Mouse (Mus musculus): ENCODE data around the gene Nsfl1c.
A peak's percentile ranks its signal among the peaks of the same experiment; 100 is the strongest.
"Not testable (repeated sequence)": the region's sequence is repeated elsewhere in the genome, so short reads cannot be mapped to it uniquely, and the experiment has no call there.

The Nsfl1c gene

GRCm38 (mm10) chr2:151494035-151494803 is at the start of gene Nsfl1c:
Gene Nsfl1c, plus strand, starts transcription at chr2:151494182.
- peak; percentile 93 to 94 for DNase-seq

DNA sequence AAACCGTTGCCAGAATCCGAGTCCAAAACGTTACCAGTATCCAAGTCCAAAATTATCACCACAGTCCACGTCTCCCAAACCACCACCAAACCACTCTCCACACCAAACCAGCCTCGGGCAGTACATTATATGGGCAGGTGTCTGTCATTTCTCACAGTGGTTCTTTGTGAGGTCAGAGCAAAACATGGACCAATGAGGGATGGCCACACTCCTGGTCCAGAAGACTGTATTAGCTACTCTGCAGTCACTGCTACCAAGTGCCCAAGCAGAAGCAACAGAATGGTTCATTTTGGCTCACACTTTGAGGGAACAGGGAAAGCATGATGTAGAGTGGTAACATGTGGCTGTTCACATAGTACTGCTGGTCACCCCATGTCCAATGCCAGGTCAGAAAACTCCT is 17.9 kb upstream of the Nsfl1c start, which contains the start of gene 4921509C19Rik:
Gene 4921509C19Rik, minus strand, starts transcription at position 101 of the 400 bp plus-strand sequence.
- DNase-seq: not testable (repeated sequence)

DNA sequence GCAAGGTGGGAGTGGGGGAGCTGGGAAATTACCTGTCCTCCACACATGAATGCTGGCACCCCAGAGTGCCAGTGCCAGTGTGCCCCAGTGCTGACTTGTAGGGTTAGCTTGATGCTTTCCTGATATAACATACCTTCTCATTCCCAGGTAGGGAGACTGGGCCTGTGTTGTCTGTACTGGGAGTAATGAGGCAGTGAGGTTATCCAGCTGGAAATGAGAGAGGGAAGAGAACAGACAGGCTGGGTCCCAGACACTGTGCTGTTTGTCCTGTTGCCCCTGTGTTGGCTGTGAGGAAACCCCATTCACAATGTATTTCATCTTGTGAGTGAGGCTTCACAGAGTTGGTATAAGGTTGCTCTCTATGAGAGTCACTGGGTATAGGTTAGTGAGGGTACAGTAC is 7.5 kb upstream of the Nsfl1c start:
- DNase-seq: no peak

GRCm38 (mm10) chr2:151498358-151498757 is 4.4 kb downstream of the Nsfl1c start:
- no peak for DNase-seq

DNA sequence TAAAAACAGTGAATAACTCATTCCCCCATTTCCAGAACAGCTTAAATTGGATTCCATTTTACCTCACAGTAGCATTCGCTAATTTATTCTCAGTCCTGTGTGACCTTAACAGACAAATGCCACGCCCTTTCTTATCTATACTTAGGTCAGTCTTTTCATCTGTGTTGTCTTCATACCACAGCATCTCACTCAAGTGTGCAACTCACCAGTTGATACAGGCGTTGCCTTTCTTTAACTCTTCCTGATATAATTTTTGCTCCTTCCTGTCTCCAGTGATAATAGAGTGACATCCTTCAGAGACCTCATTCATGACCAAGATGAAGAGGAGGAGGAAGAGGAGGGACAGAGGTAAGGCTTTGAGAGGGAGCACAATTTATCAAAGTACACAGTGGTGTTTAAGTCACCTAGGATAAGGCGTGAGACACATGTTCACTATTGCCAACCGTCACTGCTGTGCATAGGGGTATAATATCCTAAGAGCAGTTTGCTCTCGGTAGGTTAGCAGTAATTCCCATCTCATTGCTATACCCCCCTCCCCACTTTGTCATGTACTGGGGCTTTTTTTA is 6.5 kb downstream of the Nsfl1c start:
- DNase-seq: no peak

- no peak for DNase-seq
Measured at GRCm38 (mm10) chr2:151504226-151504625, 10.2 kb downstream of the Nsfl1c start.

- DNase-seq: peak; percentile 42 to 51
Measured at GRCm38 (mm10) chr2:151512199-151512598, 18.2 kb downstream of the Nsfl1c start.

- peak in 1 of 2 experiments; percentile 18 for DNase-seq
Measured at GRCm38 (mm10) chr2:151513525-151514285, 19.7 kb downstream of the Nsfl1c start.

DNA sequence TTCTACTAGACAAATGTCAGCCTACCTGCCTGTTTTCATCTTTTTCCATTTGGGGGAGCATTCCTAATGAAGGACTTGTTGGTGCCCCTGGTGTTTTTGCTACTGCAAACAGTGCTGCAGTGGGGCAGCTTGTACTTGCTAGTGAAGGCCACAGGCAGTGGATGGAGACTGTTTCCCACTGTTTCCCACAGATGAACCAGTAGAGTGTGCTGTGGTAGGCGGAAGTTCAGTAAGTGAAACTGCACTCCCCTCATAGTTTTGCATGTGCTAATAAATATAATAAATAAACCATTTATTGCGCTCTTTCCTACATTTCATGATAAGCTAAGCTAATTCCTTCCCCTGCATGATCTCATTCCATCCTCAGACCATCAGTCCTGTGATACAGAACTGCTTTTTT is 25.0 kb downstream of the Nsfl1c start:
- no peak for DNase-seq

DNA sequence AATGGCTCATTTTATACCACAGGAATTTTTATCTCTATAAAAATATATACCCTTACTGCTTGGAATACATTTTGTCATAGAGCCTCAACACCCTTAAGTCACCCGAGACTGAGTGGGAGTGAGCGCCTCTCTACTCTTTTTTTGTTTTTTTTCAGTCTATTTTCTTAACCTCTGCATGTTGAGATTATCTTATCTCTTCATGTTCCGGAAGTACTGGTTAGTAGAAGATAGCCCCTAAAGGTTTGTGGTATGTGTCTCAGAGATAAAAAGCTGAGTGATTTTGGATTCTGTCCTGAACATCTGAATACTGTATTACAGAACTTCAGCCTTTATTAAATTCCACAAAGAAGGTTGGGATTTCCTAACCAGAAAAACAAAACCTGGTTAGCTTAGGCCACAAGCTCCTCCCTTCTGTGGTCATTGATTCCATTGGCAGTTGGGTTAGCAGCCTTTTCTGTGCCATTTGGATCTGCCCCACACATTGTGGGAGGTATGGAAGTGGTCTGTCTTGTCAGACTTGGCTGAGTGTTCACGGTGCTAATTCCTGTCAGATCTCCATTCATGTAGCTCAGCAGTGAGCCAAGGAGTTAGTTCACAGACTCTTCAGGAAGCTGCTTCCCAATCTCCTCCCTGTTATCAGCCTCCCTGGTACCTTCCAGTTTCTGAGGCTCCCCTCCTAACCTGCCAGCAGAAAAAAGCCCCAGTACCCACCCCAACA is 30.5 kb downstream of the Nsfl1c start:
- no peak for DNase-seq

GRCm38 (mm10) chr2:151525520-151525919 is 31.5 kb downstream of the Nsfl1c start:
- no peak for DNase-seq

GRCm38 (mm10) chr2:151528066-151528465 is 34.1 kb downstream of the Nsfl1c start:
- no peak for DNase-seq

GRCm38 (mm10) chr2:151529169-151529568 is 35.2 kb downstream of the Nsfl1c start:
- DNase-seq: no peak

DNA sequence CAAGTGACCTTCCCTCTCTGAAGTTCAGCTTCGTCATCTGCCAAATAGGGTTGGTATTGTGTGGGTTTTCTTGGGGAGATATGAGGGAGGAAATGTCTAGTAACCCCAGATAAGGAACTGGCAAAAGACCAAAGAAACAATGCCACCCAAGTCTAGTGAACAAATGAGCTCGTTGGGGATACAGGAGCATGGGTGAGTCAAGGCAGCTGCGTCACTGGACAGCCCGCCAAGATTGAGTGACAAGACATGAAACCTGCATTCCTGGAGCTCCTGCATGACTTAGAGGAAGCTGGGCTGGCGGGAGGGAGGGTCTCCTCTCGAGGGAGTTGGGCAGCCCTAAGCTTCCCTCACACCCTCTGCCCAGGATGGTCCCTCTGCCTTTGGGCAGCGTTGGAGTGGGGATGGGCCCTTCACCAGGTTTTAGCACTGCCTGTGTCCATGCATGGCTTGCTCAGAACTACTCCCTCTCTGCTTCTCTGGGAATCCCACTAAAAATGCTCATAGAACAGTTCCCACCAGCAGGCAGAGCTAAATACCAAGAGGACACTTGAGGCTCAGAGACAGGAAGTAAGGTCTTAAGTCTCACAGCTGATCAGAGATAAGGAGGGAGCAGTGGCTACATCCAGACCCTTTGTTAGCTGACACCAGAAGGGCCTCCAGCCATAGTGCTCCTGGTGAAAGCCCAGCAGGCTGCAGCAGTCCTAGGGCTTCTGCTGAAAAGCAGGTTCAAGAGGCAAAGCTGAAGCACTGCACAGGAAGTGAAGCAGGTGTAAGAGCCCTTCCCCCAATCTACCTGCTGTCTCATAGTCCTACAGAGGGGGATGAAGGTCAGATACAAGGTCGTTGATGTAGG is 36.6 kb downstream of the Nsfl1c start:
- DNase-seq: peak; percentile 45 to 70

DNA sequence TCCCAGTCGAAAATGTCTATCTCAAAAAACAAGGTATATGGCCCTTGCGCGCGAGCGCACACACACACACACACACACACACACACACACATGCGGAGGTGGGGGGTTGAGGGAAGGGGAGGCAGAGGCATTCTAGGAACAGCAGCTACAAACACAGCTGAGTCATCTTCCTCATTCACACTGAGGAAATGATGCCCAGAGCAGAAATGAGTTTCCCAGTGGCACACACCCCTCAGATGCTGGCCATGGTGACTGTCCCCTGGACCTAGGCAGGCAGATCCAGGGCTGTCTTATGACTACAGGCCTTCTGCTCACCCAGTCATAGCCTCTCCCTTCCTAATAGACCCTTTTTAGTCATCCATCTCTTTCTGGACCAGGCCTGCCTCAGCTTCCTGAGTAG is 39.6 kb downstream of the Nsfl1c start:
- peak; percentile 20 to 54 for DNase-seq

- DNase-seq: no peak
Measured at GRCm38 (mm10) chr2:151535961-151536617, 42.1 kb downstream of the Nsfl1c start.

DNA sequence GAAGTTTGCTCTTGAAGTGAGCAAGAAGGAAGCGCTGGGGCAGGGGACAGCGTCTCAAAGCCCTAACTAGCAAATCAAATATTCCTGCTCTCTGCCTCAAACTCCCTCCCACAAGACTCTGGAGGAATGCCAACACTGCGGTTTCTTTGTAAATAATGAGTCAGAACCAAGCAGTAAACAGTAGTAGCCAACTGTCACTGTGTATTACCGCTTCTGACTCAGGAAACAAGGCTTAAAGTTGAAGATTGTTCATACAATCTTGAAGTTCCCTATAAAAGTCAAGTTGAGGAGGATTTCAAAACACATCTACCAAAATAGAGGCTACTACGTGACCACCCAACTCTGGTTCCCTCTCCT is 42.6 kb downstream of the Nsfl1c start:
- peak; percentile 69 to 88 for DNase-seq

DNA sequence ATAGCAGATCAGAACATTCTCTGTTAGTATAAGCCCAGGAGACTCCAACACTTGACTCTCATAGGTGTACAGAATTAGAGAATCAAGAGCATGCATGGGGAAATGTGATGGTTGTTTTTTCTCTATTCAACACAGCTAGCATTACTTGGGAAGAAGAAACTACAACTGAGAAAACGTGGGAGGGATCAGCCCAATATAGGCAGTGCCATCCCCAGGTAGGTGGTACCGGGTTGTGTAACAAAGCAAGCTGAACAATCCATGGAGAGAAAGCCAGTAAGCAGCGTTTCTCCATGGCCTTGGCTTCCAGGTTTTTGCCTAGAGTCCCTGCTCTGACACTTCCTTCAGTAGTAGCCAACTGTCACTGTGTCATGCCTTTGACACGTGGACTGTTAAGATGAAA is 44.7 kb downstream of the Nsfl1c start:
- DNase-seq: no peak

DNA sequence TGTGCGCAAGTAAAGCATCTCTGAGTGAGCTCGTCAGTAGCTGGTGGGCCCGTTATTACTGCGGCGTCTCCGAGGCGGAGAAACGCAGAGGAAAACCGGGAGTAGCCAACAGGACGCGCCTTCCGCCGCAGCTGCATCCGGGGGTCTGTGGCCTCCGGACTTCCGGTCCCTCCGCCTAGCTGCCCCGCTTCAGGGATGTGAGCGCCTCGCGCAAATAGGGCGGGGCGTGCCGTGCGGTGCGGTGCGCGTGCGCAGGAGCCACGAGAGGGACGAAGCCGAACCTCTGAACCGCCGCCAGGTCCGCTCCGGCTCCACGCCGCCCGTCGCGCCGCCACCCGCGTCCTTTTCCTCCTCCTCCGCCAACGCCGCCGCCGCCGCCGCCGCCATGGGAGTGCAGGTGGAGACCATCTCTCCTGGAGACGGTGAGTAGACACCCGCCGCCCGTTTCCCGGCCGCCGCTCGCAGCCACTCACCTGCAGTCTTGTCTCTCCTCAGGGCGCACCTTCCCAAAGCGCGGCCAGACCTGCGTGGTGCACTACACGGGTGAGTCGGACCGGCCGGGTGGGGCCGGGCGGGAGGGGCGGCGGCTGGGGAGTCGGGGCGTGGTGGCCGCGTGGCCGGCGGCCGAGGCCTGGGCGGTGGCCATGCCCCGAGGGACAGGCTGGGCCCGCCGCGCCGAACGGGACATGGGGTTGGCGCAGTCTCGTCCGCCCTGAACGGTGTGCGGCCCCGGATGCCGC is 48.5 kb downstream of the Nsfl1c start, which contains the start of gene Fkbp1a:
Gene Fkbp1a, plus strand, starts transcription at position 161 of the 740 bp plus-strand sequence.
- peak; percentile 97 to 99 for DNase-seq

- peak; percentile 66 to 84 for DNase-seq
Measured at GRCm38 (mm10) chr2:151543063-151543895, 49.3 kb downstream of the Nsfl1c start.
